Mouse (Mus musculus) 3T3-L1 (cell line): ENCODE data around the gene Ppp1r11.
"Not testable (repeated sequence)": the region's sequence is repeated elsewhere in the genome, so short reads cannot be mapped to it uniquely, and the experiment has no call there.

ENCODE experiments used
- DNase-seq: peaks from one replicate; pipeline ENCODE4 v3.0.0-alpha.2; 2015; ENCODE audit warnings: low read depth, low spot score

Gene Ppp1r11

DNA sequence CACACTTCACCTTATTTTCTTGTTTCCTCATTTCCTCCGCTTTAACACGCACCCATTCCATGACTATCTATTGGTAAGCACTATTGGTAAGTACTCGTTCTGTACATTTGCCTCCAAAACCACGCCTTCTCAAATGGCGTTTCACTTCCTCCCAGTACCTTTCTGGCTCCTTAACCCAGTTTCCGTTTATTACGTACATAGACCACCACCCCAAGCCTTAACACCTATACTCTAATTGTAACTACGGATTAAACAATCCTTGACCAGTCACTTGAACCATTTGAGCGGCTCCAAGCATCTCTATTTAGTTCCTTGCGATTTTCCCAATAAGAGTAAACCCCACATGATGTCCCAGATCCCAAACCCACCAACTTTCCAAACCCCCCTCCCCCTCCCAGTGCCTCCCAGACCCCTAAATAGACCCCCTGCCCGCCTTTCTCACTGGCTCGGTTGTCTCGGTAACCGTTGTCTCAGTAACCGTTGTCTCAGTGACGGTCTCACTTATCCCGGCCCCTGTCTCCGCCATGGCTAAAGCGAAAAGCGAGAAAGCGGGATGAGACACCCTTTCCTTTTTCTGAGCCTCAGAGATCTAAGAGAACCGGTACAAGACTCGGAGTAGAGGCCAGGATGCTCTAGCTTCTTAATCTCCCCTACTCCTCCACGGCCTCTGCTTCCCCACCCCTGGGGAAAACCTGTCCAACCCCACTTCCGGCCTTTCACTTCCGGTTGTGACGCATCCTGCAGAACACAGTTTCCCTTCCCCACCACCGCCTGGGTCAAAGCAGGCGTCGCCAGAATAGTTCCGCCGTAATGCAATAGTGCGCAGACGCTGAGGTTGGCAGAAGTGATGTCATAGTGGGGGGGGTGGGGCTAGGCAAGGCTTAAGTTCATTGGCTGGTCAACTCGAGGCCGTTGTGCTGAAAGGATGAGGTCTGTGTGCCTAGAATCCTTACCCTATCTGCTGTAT, at the start of gene Ppp1r11:
Gene Ppp1r11 (minus strand): TSS at position 761 of the 967 bp plus-strand sequence.
- DNase-seq: peak; percentile 99

GRCm38 (mm10) chr17:37000863-37001262, 49.3 kb upstream of the Ppp1r11 start, which contains the start of gene Zfp57:
TSS of gene Zfp57 (plus strand) at chr17:37001163.
- DNase-seq: no peak

DNA sequence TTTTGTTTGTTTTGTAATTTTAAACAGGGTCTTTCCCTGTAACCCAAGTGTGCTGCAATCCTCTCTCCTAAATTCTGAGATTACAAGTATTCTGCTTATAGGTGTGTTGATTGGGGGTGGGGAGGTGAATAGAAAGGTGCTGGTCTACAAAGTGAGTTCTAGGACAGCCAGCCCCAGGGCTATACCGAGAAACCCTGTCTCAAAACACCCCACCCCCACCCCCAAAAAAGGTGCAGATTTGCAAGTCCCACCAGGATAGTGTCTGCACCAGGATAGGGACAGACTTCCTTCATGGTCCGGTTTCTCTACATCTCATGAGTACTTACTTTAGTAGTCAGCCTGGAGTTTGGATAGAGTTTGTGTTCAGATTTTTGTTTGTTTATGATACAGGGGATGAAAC, 46.9 kb upstream of the Ppp1r11 start:
- no peak for DNase-seq

- DNase-seq: peak; percentile 95
Measured at GRCm38 (mm10) chr17:36997033-36997735, 45.6 kb upstream of the Ppp1r11 start.

- no peak for DNase-seq
Measured at GRCm38 (mm10) chr17:36995448-36995847, 43.9 kb upstream of the Ppp1r11 start.

GRCm38 (mm10) chr17:36994528-36994927, 43.0 kb upstream of the Ppp1r11 start:
- DNase-seq: no peak

DNA sequence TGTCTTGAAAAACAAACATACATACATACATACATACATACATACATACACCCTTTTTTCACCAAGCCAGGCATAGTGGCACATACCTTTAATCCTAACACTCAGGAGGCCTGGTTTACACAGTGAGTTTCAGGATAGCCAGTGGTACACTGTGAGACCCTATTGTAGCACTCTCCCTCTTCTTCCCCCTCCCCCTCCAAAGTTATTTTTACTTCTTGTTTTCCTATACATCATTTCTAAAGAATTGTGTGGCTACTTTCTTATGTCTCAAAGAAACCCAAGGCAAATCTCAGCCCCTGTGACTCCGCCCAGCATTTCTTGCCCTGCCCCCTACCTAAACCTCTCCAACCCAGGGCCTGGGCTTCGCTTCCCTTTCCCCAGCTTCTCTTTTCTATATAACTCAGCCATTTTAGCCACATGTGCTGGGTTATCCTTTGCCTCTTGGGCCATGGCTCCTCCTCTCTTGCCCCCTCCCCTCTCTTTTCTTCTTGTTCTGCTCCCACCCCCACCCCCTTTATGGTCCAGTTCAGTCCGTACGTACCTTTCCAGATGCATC, 42.3 kb upstream of the Ppp1r11 start:
- DNase-seq: no peak

DNA sequence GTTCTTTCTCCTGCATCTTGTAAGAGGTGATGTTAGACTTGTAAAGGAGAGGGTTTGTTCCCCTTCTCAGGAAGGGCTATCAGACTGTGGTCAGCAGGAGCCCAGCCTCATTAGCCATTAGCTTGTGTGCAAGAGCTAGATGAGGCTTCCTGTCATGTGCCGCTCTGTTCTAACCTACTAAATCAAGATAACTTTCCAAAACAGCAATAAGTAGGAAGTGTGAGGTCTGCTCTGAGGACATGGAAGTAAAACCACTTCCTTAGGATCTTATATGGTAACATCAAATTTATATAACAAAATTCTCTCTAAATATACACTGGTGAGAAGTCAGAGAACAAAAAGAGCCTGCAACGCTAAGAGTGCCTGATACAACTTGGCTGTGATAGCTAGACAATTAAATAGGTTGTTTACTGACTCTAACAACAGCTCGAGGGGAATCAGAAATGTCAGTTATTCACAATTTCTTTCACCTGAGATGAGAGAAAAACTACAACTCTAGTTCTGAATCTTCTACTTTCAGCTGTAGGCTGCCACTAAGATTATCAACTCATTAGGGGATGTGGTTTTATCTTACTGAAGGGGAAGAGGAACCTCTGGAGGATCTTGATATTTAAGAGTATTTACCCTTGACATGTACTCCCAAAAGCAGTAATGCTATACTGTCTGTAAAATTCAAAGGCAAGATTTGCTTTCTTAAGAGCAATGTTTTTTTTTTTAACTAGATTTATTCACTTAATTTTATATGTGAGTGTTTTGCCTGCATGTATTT, 41.0 kb upstream of the Ppp1r11 start:
- DNase-seq: no peak

GRCm38 (mm10) chr17:36990630-36991029, 39.1 kb upstream of the Ppp1r11 start:
- DNase-seq: not testable (repeated sequence)

- DNase-seq: no peak
Measured at GRCm38 (mm10) chr17:36989437-36989836, 37.9 kb upstream of the Ppp1r11 start, which contains the start of gene H2-M5. TSS of gene H2-M5 (minus strand) at chr17:36989537.

GRCm38 (mm10) chr17:36988475-36988874, 36.9 kb upstream of the Ppp1r11 start:
- no peak for DNase-seq

GRCm38 (mm10) chr17:36982253-36983155, 31.0 kb upstream of the Ppp1r11 start:
- DNase-seq: no peak

GRCm38 (mm10) chr17:36981845-36982244, 30.3 kb upstream of the Ppp1r11 start:
- DNase-seq: no peak

DNA sequence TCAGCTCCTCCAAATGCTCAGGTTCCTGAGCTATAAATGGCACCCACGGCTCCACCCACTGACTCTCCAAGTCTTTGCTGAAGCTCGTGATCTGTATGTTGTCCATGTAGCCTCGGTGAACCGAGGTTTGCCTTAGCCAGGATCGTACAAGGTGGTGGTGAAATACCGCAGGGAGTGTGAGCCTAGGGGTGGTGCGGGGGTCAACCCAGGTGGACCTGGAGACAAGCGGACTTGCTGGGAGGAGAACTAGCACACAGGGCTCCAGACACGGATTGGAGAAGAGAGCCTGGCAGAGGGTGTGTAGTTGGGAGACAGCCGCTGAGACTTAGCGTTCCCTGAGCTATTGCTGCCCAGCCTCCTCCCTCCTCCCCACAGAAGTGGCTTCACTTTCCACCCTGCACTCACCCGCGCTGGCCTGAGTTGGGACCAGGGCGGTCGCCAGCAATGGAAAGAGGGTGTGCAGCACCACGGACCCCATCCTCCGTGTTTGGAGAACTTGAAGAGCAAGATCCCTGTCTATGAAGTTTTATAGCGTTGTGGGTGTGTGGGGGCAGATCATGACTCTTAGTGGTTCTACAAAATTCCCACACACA, 29.8 kb upstream of the Ppp1r11 start, which contains the start of gene 2410137M14Rik:
Gene 2410137M14Rik (minus strand): TSS at position 17 of the 593 bp plus-strand sequence.
- DNase-seq: no peak

DNA sequence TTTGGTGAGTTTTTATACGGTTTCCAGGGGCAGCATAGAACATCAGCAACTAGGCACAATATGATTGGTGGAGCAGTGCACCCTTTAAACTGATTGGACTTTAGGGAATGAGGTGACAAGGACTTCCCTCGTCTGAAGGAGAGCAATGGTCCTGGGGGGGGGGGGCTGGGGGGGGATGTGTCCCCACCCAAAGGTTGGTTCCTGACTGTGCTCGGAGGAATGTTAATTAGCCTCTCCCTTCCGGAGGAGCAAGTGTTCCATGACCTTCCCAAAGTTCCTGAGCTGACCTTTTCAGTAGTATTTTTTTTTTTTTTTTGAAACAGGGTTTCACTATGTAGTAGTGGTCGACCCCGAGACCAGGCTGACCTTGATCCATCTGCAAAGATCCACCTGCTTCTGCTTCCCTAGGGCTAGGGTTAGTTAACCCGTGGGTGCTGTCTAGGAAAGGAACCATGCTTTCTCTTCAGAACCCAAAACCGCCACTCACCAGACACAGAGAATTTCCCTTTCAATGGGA, 21.8 kb upstream of the Ppp1r11 start:
- DNase-seq: no peak

GRCm38 (mm10) chr17:36972791-36973190, 21.2 kb upstream of the Ppp1r11 start:
- DNase-seq: no peak

- no peak for DNase-seq
Measured at GRCm38 (mm10) chr17:36971172-36971850, 19.8 kb upstream of the Ppp1r11 start.

- no peak for DNase-seq
Measured at GRCm38 (mm10) chr17:36970316-36970890, 18.9 kb upstream of the Ppp1r11 start.

DNA sequence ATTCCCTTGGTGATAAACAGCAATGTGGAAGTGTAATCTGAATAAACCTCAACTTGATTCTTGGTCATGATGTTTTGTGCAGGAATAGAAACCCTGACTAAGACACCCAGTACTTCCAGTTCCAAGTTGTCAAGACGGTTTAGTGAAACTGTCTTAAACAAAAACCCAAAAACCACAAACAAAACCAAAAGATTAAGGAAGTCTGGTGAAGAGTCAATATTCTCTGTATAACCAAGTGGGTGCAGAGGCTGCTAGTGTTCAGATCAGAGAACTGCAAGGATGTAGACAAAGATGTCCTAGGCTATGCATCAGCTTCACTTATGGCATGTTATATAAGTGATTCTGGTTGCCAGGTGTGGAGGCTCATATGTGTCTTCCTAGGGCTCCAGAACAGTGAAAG, 15.3 kb upstream of the Ppp1r11 start:
- DNase-seq: no peak
